Mouse (Mus musculus): ENCODE measurements around the gene Rnf187.

The Rnf187 gene

GRCm38 (mm10) chr11:58894456-58894855 lies 44.3 kb downstream of the Rnf187 start:
- DNase-seq = no peak

GRCm38 (mm10) chr11:58890511-58890910 lies 48.2 kb downstream of the Rnf187 start:
- DNase-seq = no peak

GRCm38 (mm10) chr11:58883756-58884155 lies 55.0 kb downstream of the Rnf187 start:
- no peak for DNase-seq
